Mouse (Mus musculus) embryonic facial prominence, embryonic 13.5 days (tissue): ENCODE measurements at regions not wholly inside any gene's neighbourhood (a gene's known extent, or its start where the extent isn't known, plus 50 kb on each side); places are given as distances from the start of the nearest gene placed in this dataset.

Experiments
- ATAC-seq: fragments of 200-750 bp; cut with Nextera tagmentation; 2 replicates; pipeline ENCODE4 v1.8.0; 2017; ENCODE audit warnings: low read depth; ENCODE audit not compliant: insufficient number of reproducible peaks, insufficient read depth, low FRiP score, low TSS enrichment
- H3K27ac ChIP-seq: fragments of 300-500 bp; sonication (generic); 2 replicates; pipeline ENCODE4 v1.5.1; 2015; ENCODE audit warnings: moderate library complexity, mild to moderate bottlenecking, inconsistent platforms
- H3K27me3 ChIP-seq: fragments of 300-500 bp; sonication (generic); 2 replicates; pipeline ENCODE4 v1.6.1; 2015; ENCODE audit warnings: mild to moderate bottlenecking, inconsistent platforms
- H3K36me3 ChIP-seq: fragments of 300-500 bp; sonication (generic); 2 replicates; pipeline ENCODE4 v1.6.1; 2015; ENCODE audit warnings: mild to moderate bottlenecking, inconsistent platforms
- H3K4me1 ChIP-seq: fragments of 300-500 bp; sonication (generic); 2 replicates; pipeline ENCODE4 v1.6.1; 2015; ENCODE audit warnings: inconsistent platforms
- H3K4me2 ChIP-seq: fragments of 300-500 bp; sonication (generic); 2 replicates; pipeline ENCODE4 v1.6.1; 2015; ENCODE audit warnings: moderate library complexity, mild to moderate bottlenecking, inconsistent platforms
- H3K4me3 ChIP-seq: fragments of 300-500 bp; sonication (generic); 2 replicates; pipeline ENCODE4 v1.5.1; 2015; ENCODE audit warnings: mild to moderate bottlenecking, inconsistent platforms
- H3K9ac ChIP-seq: fragments of 300-500 bp; sonication (generic); 2 replicates; pipeline ENCODE4 v1.6.1; 2015; ENCODE audit warnings: mild to moderate bottlenecking, inconsistent platforms
- H3K9me3 ChIP-seq: fragments of 300-500 bp; sonication (generic); 2 replicates; pipeline ENCODE4 v1.6.1; 2016; ENCODE audit warnings: inconsistent platforms
- WGBS: fragments of 180-500 bp; shearing (Covaris S2); methylation state at CpG from one replicate; pipeline ENCODE4 v1.1.7; 2015; ENCODE audit warnings: mixed read lengths; 5-methylcytosine and 5-hydroxymethylcytosine counted together

GRCm38 (mm10) chr2:17168896-17169295, 562.4 kb downstream of the Nebl start:
- Histone ChIP-seq H3K9ac (no peak overlapping the region), H3K36me3 (no peaks in the 10 kb centered on the region), H3K4me1 (no peaks in the 10 kb centered on the region), H3K4me3 (no peak overlapping the region), H3K9me3 (no peaks in the 10 kb centered on the region), H3K27me3 (no peaks in the 10 kb centered on the region), H3K27ac (no peak overlapping the region), H3K4me2 (no peak overlapping the region)
- WGBS: 93% methylated on average over 6 of the region's 6 CpGs
- ATAC-seq: no peak

- H3K4me1 ChIP-seq: no peaks in the 10 kb centered on the region
- 38% methylated on average over 2 of the region's 2 CpGs for WGBS
Measured at GRCm38 (mm10) chr2:17165016-17165415, 566.2 kb downstream of the Nebl start.

GRCm38 (mm10) chr2:17158463-17158862, 572.8 kb downstream of the Nebl start:
- no peak overlapping the region for H3K27ac ChIP-seq
- H3K27me3 ChIP-seq: no peaks in the 10 kb centered on the region
- no peaks in the 10 kb centered on the region for H3K36me3 ChIP-seq
- no peak for ATAC-seq
- 89% methylated on average over 1 of the region's 1 CpGs for WGBS
- no peak overlapping the region for H3K9ac ChIP-seq
- H3K4me2 ChIP-seq: no peak overlapping the region
- no peaks in the 10 kb centered on the region for H3K9me3 ChIP-seq
- H3K4me1 ChIP-seq: no peaks in the 10 kb centered on the region
- H3K4me3 ChIP-seq: no peak overlapping the region

More at GRCm38 (mm10) chr2:17165016-17165415, 566.2 kb downstream of the Nebl start:
- Histone ChIP-seq H3K9me3 (no peaks in the 10 kb centered on the region), H3K4me3 (no peak overlapping the region), H3K9ac (no peak overlapping the region), H3K36me3 (no peaks in the 10 kb centered on the region), H3K27me3 (no peaks in the 10 kb centered on the region), H3K4me2 (no peak overlapping the region), H3K27ac (no peak overlapping the region)
- ATAC-seq: no peak

GRCm38 (mm10) chr2:17157336-17157735, 573.9 kb downstream of the Nebl start:
- no peak for ATAC-seq
- H3K27ac ChIP-seq: no peak overlapping the region
- H3K36me3 ChIP-seq: no peaks in the 10 kb centered on the region
- WGBS: 83% methylated on average over 1 of the region's 1 CpGs
- no peak overlapping the region for H3K4me3 ChIP-seq
- no peaks in the 10 kb centered on the region for H3K4me1 ChIP-seq
- no peak overlapping the region for H3K4me2 ChIP-seq
- no peaks in the 10 kb centered on the region for H3K9me3 ChIP-seq
- H3K9ac ChIP-seq: no peak overlapping the region
- no peaks in the 10 kb centered on the region for H3K27me3 ChIP-seq

- Histone ChIP-seq H3K4me2 (no peak overlapping the region), H3K4me1 (no peaks in the 10 kb centered on the region), H3K9me3 (no peaks in the 10 kb centered on the region), H3K9ac (no peak overlapping the region), H3K27me3 (no peaks in the 10 kb centered on the region), H3K36me3 (no peaks in the 10 kb centered on the region), H3K4me3 (no peak overlapping the region), H3K27ac (no peak overlapping the region)
- WGBS: 79% methylated on average over 2 of the region's 2 CpGs
- no peak for ATAC-seq
Measured at GRCm38 (mm10) chr2:17155596-17155995, 575.7 kb downstream of the Nebl start.

GRCm38 (mm10) chr2:17123626-17124025, 607.6 kb downstream of the Nebl start:
- H3K4me3 ChIP-seq: no peak overlapping the region
- no peaks in the 10 kb centered on the region for H3K4me1 ChIP-seq
- no peak overlapping the region for H3K4me2 ChIP-seq
- 79% methylated on average over 4 of the region's 4 CpGs for WGBS
- no peak overlapping the region for H3K9ac ChIP-seq
- H3K27me3 ChIP-seq: no peaks in the 10 kb centered on the region
- no peaks in the 10 kb centered on the region for H3K36me3 ChIP-seq
- no peak for ATAC-seq
- no peaks in the 10 kb centered on the region for H3K9me3 ChIP-seq
- H3K27ac ChIP-seq: no peak overlapping the region

GRCm38 (mm10) chr2:17117292-17117691, 614.0 kb downstream of the Nebl start:
- H3K4me3 ChIP-seq: no peak overlapping the region
- H3K9me3 ChIP-seq: no peaks in the 10 kb centered on the region
- ATAC-seq: no peak
- H3K9ac ChIP-seq: no peak overlapping the region
- H3K36me3 ChIP-seq: no peaks in the 10 kb centered on the region
- no peaks in the 10 kb centered on the region for H3K4me1 ChIP-seq
- no peak overlapping the region for H3K4me2 ChIP-seq
- H3K27me3 ChIP-seq: no peaks in the 10 kb centered on the region
- no peak overlapping the region for H3K27ac ChIP-seq
- WGBS: 28% methylated on average over 2 of the region's 2 CpGs

GRCm38 (mm10) chr2:17111177-17111576, 620.1 kb downstream of the Nebl start:
- Histone ChIP-seq H3K9me3 (no peaks in the 10 kb centered on the region), H3K27me3 (no peaks in the 10 kb centered on the region), H3K4me2 (no peak overlapping the region), H3K4me1 (no peaks in the 10 kb centered on the region), H3K27ac (no peak overlapping the region), H3K4me3 (no peak overlapping the region), H3K9ac (no peak overlapping the region), H3K36me3 (no peaks in the 10 kb centered on the region)
- 64% methylated on average over 1 of the region's 1 CpGs for WGBS
- ATAC-seq: no peak

GRCm38 (mm10) chr2:17101161-17101560, 630.1 kb downstream of the Nebl start:
- no peak overlapping the region for H3K9ac ChIP-seq
- H3K27ac ChIP-seq: no peak overlapping the region
- ATAC-seq: no peak
- H3K9me3 ChIP-seq: peaks cover 12% of the 10 kb centered on the region
- no peaks in the 10 kb centered on the region for H3K27me3 ChIP-seq
- H3K4me1 ChIP-seq: no peaks in the 10 kb centered on the region
- no peak overlapping the region for H3K4me2 ChIP-seq
- no peaks in the 10 kb centered on the region for H3K36me3 ChIP-seq
- no peak overlapping the region for H3K4me3 ChIP-seq

- ATAC-seq: 0 out of 2 replicates have a peak, but pooled peaks have one; percentile 6
- Histone ChIP-seq H3K4me2 (no peak overlapping the region), H3K4me3 (no peak overlapping the region), H3K9ac (no peak overlapping the region), H3K27ac (no peak overlapping the region), H3K9me3 (peaks cover 12% of the 10 kb centered on the region), H3K27me3 (no peaks in the 10 kb centered on the region), H3K36me3 (no peaks in the 10 kb centered on the region), H3K4me1 (no peaks in the 10 kb centered on the region)
- WGBS: 76% methylated on average over 20 of the region's 20 CpGs
Measured at GRCm38 (mm10) chr2:17097546-17097945, 633.7 kb downstream of the Nebl start.

- H3K9ac ChIP-seq: no peak overlapping the region
- WGBS: 71% methylated on average over 1 of the region's 1 CpGs
- no peaks in the 10 kb centered on the region for H3K9me3 ChIP-seq
- H3K4me3 ChIP-seq: no peak overlapping the region
- no peaks in the 10 kb centered on the region for H3K27me3 ChIP-seq
- no peak overlapping the region for H3K27ac ChIP-seq
- no peaks in the 10 kb centered on the region for H3K4me1 ChIP-seq
- H3K36me3 ChIP-seq: no peaks in the 10 kb centered on the region
- no peak overlapping the region for H3K4me2 ChIP-seq
- ATAC-seq: no peak
Measured at GRCm38 (mm10) chr2:17091454-17091853, 639.8 kb downstream of the Nebl start.

- H3K27ac ChIP-seq: no peak overlapping the region
- 88% methylated on average over 2 of the region's 2 CpGs for WGBS
- H3K9me3 ChIP-seq: peaks cover 4% of the 10 kb centered on the region; the same call in 1 of the 2 replicates
- no peak for ATAC-seq
- H3K27me3 ChIP-seq: no peaks in the 10 kb centered on the region
- H3K4me3 ChIP-seq: no peak overlapping the region
- H3K36me3 ChIP-seq: no peaks in the 10 kb centered on the region
- H3K4me1 ChIP-seq: no peaks in the 10 kb centered on the region
- H3K4me2 ChIP-seq: no peak overlapping the region
- H3K9ac ChIP-seq: no peak overlapping the region
Measured at GRCm38 (mm10) chr2:17081266-17081665, 650.0 kb downstream of the Nebl start.
